Mouse (Mus musculus): ENCODE measurements around the gene Mettl24.

DNA sequence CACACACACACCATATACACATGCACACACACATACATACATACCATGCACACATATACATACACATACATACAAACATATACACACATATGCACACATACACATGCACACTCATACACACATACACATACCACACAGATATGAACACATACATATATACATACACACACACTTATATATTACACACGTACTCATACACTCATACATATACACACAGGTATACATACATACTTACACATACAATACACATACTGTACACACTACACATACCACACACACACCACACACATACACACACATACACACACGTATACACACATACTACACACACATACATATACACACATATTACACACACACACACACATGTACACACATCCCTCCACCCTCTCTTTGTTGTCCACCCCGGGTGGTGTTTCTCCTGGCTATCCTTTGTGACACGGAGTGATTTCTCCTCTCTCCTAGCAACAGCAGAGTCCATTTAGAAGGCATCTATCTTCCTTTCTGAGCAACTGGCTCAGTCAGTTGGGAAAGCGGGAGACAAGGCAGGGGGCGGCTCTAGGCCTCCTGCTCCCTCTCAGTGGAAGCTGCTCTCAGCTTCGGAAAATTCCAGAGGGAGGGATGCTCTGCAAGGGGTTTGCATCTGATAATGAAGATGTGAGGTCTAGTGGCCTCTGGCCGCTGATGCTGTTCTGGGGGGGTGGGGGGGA lies 10.3 kb upstream of the Mettl24 start:
- TF ChIP-seq CTCF (IDR thresholded peaks at IDR 0.05; ENCODE audit: control insufficient read depth, insufficient read depth, insufficient replicate concordance, low read depth, low read length) (no peak), POLR2A (IDR thresholded peaks at IDR 0.05; ENCODE audit: control insufficient read depth, low read depth, low read length) (no peak)
